Mouse (Mus musculus) kidney, adult 2 months (tissue): ENCODE measurements around the gene Nme3.

ENCODE experiments used
- CTCF ChIP-seq: fragments of 200-500 bp; conservative IDR thresholded peaks from 2 replicates; pipeline ENCODE4 v1.5.1; 2011; ENCODE audit warnings: low read depth, mild to moderate bottlenecking, control low read depth, low read length, moderate library complexity, mixed read lengths; ENCODE audit not compliant: insufficient read depth, insufficient read length
- POLR2A ChIP-seq: fragments of 200-500 bp; IDR thresholded peaks from one replicate; pipeline ENCODE4 v1.6.1; 2011; ENCODE audit warnings: low read depth, low read length, control low read depth

- no peak for TF ChIP-seq CTCF
- no peak for TF ChIP-seq POLR2A
Observed at GRCm38 (mm10) chr17:24874989-24875388, 21.3 kb upstream of the Nme3 start.
